Mouse (Mus musculus): Measurements from ENCODE around the gene Tceal9. TPM values are rescaled to one million over a fixed set of nuclear protein-coding genes. Genes with fewer than 3 reads are reported as not detected.
"Not testable (repeated sequence)": the region's sequence is repeated elsewhere in the genome, so short reads cannot be mapped to it uniquely, and the experiment has no call there.

Tceal9 gene
- total and polyA plus RNA-seq, 2 experiments = 3.9 to 32.4 TPM

- peaks cover 4% of the 10 kb centered on the region; the same call in 1 of the 2 replicates for H3K4me1 ChIP-seq (ENCODE audit: control insufficient read depth, insufficient read depth, low read length)
- WGBS = 31% methylated on average over 6 of the region's 6 CpGs
These were observed 40.5 kb upstream of the Tceal9 start for GRCm38 (mm10) chrX:136204406-136204805.

DNA sequence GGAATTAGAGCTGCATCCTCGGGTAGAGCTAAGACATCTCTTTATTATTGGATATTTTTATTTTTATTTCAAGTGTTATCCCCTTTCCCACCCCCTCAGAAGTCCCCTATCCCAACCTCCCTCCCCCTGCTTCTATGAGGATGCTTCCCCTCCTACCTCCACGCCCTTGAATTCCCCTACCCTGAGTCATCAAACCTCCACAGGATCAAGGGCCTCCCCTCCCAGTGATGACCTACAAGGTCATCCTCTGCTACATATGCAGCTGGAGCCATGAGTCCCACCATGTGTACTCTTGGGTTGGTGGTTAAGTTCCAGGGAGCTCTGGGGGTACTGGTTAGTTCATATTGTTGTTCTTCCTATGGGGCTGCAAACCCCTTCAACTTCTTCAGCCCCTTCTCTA lies 31.5 kb upstream of the Tceal9 start:
- Histone ChIP-seq H3K36me3 (ENCODE audit: control insufficient read depth, insufficient read depth, low read length) (no peaks in the 10 kb centered on the region), H3K79me2 (ENCODE audit: control insufficient read depth, insufficient read depth, low read length) (no peaks in the 10 kb centered on the region), H3K4me1 (ENCODE audit: control insufficient read depth, insufficient read depth, low read length) (no peaks in the 10 kb centered on the region), H3K9ac (ENCODE audit: low read depth, low read length) (no peak overlapping the region), H3K27ac (replicated peaks; ENCODE audit: insufficient read depth, low read depth, low read length) (no peak overlapping the region), H3K27me3 (ENCODE audit: control insufficient read depth, insufficient read depth, low read length) (no peaks in the 10 kb centered on the region), H3K4me3 (ENCODE audit: insufficient read depth, low read depth, low read length) (no peak overlapping the region)
- no peak for TF ChIP-seq POLR2A (IDR thresholded peaks at IDR 0.05; ENCODE audit: extremely low read depth, insufficient read depth, low read length)
- no peak for TF ChIP-seq CTCF (IDR thresholded peaks at IDR 0.05; ENCODE audit: low read depth, low read length)
- no peak for DNase-seq (ENCODE audit: extremely low read depth, low read depth, low spot score)
- 79% methylated on average over 2 of the region's 2 CpGs for WGBS

More at GRCm38 (mm10) chrX:136204406-136204805, 40.5 kb upstream of the Tceal9 start:
- TF ChIP-seq POLR2A (IDR thresholded peaks at IDR 0.05; ENCODE audit: extremely low read depth, insufficient read depth, low read length) (no peak), CTCF (IDR thresholded peaks at IDR 0.05; ENCODE audit: low read depth, low read length) (no peak)
- no peak overlapping the region for H3K4me3 ChIP-seq (ENCODE audit: insufficient read depth, low read depth, low read length)
- H3K36me3 ChIP-seq (ENCODE audit: control insufficient read depth, insufficient read depth, low read length) = no peaks in the 10 kb centered on the region
- DNase-seq (ENCODE audit: extremely low read depth, low read depth, low spot score) = peak; percentile 12
- H3K27ac ChIP-seq (replicated peaks; ENCODE audit: insufficient read depth, low read depth, low read length) = no peak overlapping the region
- no peak overlapping the region for H3K9ac ChIP-seq (ENCODE audit: low read depth, low read length)
- H3K79me2 ChIP-seq (ENCODE audit: control insufficient read depth, insufficient read depth, low read length) = no peaks in the 10 kb centered on the region
- no peaks in the 10 kb centered on the region for H3K27me3 ChIP-seq (ENCODE audit: control insufficient read depth, insufficient read depth, low read length)

- not testable (repeated sequence) for H3K79me2 ChIP-seq (ENCODE audit: control insufficient read depth, insufficient read depth, low read length); H3K36me3 ChIP-seq (ENCODE audit: control insufficient read depth, insufficient read depth, low read length); H3K27me3 ChIP-seq (ENCODE audit: control insufficient read depth, insufficient read depth, low read length); H3K4me1 ChIP-seq (ENCODE audit: control insufficient read depth, insufficient read depth, low read length); DNase-seq (ENCODE audit: extremely low read depth, low read depth, low spot score); H3K27ac ChIP-seq (replicated peaks; ENCODE audit: insufficient read depth, low read depth, low read length); H3K4me3 ChIP-seq (ENCODE audit: insufficient read depth, low read depth, low read length); H3K9ac ChIP-seq (ENCODE audit: low read depth, low read length)
- 23% methylated on average over 6 of the region's 67 CpGs for WGBS
These were observed 29.9 kb upstream of the Tceal9 start, which contains the start of the genes Tceal7 and Bex1 for GRCm38 (mm10) chrX:136214729-136215677. Tceal7 (plus strand) TSS chrX:136214779. Bex1 (minus strand) TSS chrX:136215513.

DNA sequence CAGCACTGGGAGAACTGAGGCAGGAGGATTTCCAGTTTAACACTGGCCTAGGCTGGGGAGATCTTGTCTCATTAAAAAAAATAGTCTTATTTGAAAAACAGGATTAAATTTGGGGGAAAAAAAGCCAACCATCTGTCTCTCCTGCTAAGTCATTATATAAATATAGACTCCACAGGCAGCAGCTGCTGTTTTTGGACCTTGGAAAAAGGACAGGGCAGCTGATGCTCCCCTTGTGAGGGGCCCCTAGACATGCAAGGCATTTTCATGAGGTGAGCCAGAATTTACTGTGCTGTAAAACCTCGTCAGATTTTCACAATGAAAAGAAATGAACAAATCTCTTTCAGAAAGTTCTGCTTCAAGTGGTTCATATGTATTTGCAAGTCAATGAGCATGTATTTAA lies 28.6 kb upstream of the Tceal9 start:
- H3K79me2 ChIP-seq (ENCODE audit: control insufficient read depth, insufficient read depth, low read length) = no peaks in the 10 kb centered on the region
- 64% methylated on average over 1 of the region's 1 CpGs for WGBS
- no peak overlapping the region for H3K27ac ChIP-seq (replicated peaks; ENCODE audit: insufficient read depth, low read depth, low read length)
- H3K36me3 ChIP-seq (ENCODE audit: control insufficient read depth, insufficient read depth, low read length) = no peaks in the 10 kb centered on the region
- H3K4me3 ChIP-seq (ENCODE audit: insufficient read depth, low read depth, low read length) = no peak overlapping the region
- no peak for DNase-seq (ENCODE audit: extremely low read depth, low read depth, low spot score)
- no peaks in the 10 kb centered on the region for H3K27me3 ChIP-seq (ENCODE audit: control insufficient read depth, insufficient read depth, low read length)
- H3K9ac ChIP-seq (ENCODE audit: low read depth, low read length) = no peak overlapping the region
- TF ChIP-seq POLR2A (IDR thresholded peaks at IDR 0.05; ENCODE audit: extremely low read depth, insufficient read depth, low read length) (no peak), CTCF (IDR thresholded peaks at IDR 0.05; ENCODE audit: low read depth, low read length) (no peak)
- H3K4me1 ChIP-seq (ENCODE audit: control insufficient read depth, insufficient read depth, low read length) = no peaks in the 10 kb centered on the region

DNA sequence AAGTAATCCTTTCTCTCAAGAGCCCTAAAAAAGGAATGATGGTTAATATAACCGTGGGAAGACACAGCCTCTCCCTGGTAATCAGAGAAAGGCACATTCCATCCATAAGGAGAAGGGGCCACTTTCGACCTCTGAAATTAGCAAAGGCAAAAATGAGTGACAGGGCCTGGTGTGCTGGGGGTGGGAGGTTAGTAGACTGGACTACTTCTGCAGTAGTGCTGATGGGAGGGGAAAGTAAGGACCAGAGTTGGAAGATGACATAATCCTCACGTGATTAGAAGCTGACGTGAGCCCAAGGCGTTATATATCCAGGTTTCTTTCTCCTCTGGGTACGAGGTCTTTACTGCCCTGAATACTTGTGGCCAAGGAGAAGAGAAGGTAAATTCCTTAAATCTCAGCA lies 21.2 kb upstream of the Tceal9 start:
- 83% methylated on average over 6 of the region's 6 CpGs for WGBS
- Histone ChIP-seq H3K4me1 (ENCODE audit: control insufficient read depth, insufficient read depth, low read length) (no peaks in the 10 kb centered on the region), H3K27me3 (ENCODE audit: control insufficient read depth, insufficient read depth, low read length) (no peaks in the 10 kb centered on the region), H3K4me3 (ENCODE audit: insufficient read depth, low read depth, low read length) (no peak overlapping the region), H3K36me3 (ENCODE audit: control insufficient read depth, insufficient read depth, low read length) (no peaks in the 10 kb centered on the region), H3K9ac (ENCODE audit: low read depth, low read length) (no peak overlapping the region), H3K27ac (replicated peaks; ENCODE audit: insufficient read depth, low read depth, low read length) (no peak overlapping the region), H3K79me2 (ENCODE audit: control insufficient read depth, insufficient read depth, low read length) (no peaks in the 10 kb centered on the region)
- no peak for TF ChIP-seq CTCF (IDR thresholded peaks at IDR 0.05; ENCODE audit: low read depth, low read length)
- no peak for TF ChIP-seq POLR2A (IDR thresholded peaks at IDR 0.05; ENCODE audit: extremely low read depth, insufficient read depth, low read length)
- no peak for DNase-seq (ENCODE audit: extremely low read depth, low read depth, low spot score)

- Histone ChIP-seq H3K4me1 (ENCODE audit: control insufficient read depth, insufficient read depth, low read length) (no peaks in the 10 kb centered on the region), H3K79me2 (ENCODE audit: control insufficient read depth, insufficient read depth, low read length) (no peaks in the 10 kb centered on the region), H3K36me3 (ENCODE audit: control insufficient read depth, insufficient read depth, low read length) (no peaks in the 10 kb centered on the region), H3K27ac (replicated peaks; ENCODE audit: insufficient read depth, low read depth, low read length) (no peak overlapping the region), H3K4me3 (ENCODE audit: insufficient read depth, low read depth, low read length) (no peak overlapping the region), H3K9ac (ENCODE audit: low read depth, low read length) (no peak overlapping the region), H3K27me3 (ENCODE audit: control insufficient read depth, insufficient read depth, low read length) (no peaks in the 10 kb centered on the region)
- TF ChIP-seq CTCF (IDR thresholded peaks at IDR 0.05; ENCODE audit: low read depth, low read length) (no peak), POLR2A (IDR thresholded peaks at IDR 0.05; ENCODE audit: extremely low read depth, insufficient read depth, low read length) (no peak)
- DNase-seq (ENCODE audit: extremely low read depth, low read depth, low spot score) = no peak
- WGBS = 46% methylated on average over 5 of the region's 5 CpGs
These were observed 17.1 kb upstream of the Tceal9 start for GRCm38 (mm10) chrX:136227768-136228167.
